Mouse (Mus musculus) fat pad, adult 2 months (tissue): ENCODE results near the gene Ggt5.

Experiments used
- DNase-seq: peaks from one replicate; pipeline ENCODE4 v3.0.0-alpha.2; 2011; ENCODE audit warnings: low read depth, low spot score; ENCODE audit errors: extremely low read depth

The Ggt5 gene

DNA sequence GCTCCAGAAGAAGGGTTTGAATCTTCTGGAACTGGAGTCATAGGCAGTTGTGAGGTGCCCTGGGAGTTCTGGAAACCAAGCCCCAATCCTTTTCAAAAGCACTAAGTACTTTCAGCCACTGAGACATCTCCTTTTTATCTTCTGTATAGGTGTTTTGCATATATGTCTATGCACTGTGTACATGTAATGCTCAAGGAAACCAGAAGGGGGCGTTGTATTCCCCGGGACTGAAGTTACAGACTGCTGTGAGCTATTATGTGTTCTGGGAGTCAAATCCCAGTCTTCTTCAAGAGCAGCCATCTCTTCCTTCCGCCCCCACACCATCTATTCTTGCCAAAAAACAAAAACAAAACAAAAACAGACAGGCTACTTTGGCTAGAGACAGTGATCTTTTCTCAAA, 31.7 kb downstream of the Ggt5 start:
- no peak for DNase-seq

DNA sequence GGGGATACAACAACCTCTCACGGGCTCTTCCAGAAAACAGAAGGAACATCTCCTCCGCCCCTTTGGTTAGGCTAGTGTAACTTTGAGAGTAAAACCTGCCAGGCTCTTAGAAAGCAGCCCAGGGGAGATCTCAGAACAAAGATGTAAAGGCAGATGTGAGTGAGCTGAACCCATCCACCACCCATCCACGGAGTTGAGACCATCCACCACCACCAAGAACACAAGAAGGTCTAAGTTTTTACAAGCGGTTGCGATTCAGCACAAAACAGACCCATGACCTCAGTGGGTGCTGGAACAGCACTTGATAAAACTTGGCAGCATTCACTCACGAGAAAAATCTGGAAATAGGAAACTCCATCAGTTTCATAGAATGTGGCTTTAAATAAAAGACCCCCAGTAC, 36.8 kb downstream of the Ggt5 start:
- no peak for DNase-seq

DNA sequence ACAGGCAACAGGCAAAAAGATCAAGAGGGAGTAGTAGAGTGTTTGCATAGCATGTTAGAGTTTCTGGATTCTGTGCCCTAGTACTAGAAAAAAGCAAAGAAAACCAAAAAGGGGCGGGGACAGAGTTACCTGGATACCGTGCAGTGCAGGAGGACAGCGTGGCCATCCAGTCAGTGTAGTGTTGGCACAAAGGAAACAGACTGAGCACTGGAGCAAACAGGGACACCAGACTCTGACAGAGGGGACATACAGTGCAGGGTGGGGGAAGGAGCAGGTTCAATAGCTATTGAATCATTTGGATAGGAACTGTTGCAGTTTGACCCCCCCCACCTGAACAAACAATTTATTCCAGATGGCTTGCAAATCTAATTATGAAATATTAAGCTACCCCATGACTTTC, 37.9 kb downstream of the Ggt5 start:
- DNase-seq: no peak

DNA sequence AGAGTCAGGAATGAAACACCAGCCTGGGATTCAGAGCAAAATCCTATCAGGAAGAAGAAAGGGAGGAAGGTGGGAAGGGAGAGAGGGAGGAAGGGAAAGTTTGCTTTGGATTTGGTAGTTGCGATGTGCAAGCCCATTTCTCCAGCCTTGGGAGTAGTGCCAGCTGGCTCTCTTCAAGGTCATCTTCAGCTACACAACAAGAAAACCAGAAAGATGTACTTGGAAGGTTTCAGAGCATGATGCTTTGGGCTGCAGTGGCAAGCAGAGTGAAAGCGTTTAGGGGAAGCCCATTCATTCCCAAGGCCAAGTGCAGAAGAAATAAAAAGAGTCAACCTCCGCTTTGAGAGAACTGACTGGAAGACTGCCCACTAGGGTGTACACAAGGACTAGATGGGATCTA, 38.4 kb downstream of the Ggt5 start:
- DNase-seq: no peak

DNA sequence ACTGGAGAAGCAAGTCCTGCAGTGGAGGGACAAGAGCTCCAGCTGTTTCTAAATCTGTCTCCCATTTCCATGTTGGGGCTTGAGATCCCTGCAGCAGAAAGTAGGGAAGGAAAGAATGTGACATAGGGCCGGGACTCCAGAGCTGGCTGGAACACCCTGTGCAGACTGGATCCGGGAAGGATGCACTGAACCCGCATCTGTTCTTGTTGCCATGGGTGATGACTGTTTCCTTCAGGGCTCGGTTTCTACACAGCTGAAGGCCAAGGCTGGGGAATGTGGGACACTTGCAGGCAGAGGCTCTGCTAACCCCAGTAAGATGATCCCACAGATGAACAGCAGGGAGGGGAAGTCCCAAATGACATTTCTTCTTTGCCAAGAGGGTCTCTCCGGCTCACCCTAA, 43.5 kb downstream of the Ggt5 start:
- DNase-seq: no peak

DNA sequence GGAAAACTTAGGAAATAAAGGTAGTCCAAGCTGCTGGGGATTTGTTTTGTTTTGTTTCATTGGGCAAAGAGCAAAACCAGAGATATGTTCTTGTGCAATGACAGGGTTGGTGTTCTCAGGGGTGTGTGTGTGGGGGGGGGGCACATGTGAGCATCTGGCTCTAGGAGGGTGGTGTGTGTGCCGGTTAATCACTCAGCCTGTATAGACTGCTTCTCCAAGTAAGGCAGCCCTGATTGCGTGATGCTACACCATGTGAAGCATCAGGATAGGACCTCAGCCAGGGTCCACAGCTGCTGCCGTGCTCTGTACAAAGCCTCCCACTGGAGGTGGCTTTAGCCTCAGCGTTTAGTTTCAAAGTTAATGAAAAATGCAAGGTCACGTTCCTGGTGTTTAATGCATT, 43.9 kb downstream of the Ggt5 start:
- no peak for DNase-seq

DNA sequence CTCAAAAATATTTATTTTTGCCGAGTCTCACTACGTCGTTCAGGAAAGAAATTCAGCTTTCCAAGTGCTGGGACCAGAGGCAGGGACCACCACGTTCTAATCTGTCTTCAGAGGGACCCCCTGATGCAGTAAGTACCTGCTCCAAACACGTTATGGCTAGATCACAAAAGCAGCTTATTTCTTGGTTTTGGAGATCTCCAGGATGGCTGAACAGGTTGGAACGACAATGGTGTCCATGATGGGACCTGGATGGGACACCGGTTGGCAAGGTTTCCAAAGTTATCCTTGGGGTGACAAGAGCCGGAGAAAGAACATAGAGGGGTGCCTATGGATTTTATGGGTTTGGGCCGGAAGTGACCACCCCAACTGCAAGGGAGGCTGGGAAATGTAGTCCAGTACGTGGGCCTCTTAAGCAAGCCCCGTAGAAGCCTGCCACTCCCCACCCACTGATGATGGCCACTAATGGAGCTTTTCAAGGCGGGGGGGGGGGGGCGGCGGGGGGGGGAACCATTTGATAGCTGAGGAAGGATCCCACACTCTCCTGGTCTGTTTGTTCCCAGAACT, 44.5 kb downstream of the Ggt5 start:
- no peak for DNase-seq

DNA sequence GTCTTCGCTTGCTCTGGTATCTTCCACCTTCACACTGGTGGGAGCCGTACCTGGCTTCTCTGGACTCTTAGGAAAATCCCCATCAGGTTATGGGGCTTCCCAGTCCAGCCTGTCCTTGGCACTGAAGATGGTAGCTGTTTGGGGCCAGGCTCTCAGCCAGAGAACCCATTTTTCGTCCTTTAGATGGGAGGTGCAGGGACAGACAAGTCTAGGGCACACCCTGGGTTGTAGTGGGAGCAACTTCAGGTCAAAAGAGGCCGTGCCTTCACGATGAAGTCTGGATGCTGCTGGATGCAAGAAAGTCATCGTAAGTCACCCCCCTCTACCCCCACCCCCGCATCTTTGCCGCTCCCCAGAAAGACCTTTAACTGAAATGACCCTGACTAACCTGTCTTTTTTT, 45.5 kb downstream of the Ggt5 start:
- no peak for DNase-seq

DNA sequence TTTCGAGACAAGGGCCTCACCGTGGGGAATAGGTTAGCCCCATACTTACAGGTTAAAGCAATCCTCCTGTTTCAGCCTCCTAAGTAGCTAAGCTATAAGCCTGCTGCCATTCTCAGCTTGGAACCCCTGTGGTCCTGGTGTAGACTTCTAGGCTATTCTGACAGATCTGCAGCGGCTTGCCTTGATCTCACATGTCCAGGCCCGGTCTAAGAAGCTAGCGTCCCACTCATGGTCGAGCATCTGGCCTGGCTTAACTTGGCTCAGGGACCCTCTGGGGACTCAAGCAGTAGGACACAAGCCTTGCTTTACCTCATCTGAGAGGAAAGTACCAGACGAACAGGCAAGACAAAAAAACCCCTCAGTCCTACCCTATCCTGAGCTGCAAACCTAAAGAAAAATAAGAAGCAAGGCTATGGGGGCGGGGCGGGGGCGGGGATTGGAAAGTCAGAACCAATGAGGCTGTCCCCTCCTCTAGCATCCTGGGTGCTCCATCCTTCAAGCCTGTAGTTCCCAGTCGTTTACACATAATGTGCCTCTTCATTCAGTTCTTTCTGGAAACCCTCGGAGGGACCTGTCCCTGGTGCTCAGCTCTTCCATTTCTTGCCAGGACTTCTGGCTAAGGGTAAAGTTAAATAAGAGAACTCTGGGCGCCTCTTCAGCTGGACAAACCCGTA, 46.0 kb downstream of the Ggt5 start:
- no peak for DNase-seq

DNA sequence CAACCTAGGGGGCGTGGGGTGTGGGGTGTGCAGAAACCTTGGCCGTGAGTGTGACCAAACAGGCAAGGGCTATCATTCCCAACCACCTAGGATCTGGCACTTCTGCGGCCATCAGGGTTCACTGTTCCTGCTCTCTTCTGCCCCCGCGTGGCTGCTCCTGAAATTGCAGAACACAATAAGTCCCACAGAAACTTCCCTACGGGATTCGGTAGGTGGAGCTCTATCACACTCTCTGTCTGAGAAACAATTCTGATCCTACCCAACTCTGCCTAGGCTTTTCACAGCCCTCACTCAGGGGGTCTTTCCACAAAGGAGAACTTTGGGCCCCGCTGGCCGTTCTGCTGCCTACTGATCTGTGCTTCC, 46.5 kb downstream of the Ggt5 start:
- DNase-seq: no peak

DNA sequence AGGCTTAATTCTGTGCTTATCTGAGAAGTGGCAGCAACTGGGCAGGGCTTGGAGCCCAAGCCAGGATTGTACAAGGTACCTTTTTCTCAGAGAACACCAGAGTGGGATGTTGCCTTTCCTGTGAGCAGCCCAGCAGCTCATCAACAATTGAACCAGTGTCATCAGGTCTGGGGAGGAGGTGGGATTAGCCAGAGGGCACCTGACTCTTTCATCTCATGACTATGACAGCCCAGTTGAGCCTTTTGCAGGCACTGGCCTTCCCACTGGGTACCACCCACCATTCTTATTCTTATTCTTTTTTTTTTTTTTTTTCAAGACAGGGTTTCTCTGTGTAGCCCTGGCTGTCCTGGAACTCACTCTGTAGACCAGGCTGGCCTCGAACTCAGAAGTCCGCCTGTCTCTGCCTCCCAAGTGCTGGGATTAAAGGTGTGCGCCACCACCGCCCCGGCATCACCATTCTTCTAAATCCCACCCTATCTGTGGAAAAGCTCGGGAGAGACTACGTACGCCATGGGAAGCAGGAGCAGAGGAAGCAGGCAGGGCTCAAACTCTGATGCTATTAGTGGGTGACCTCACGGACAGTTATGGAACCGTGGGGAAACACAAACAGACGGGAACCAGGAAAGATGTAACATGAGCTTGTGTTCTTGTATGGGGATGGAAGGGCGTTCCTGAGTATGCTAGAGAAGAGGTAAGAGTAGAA, 47.1 kb downstream of the Ggt5 start:
- DNase-seq: no peak

DNA sequence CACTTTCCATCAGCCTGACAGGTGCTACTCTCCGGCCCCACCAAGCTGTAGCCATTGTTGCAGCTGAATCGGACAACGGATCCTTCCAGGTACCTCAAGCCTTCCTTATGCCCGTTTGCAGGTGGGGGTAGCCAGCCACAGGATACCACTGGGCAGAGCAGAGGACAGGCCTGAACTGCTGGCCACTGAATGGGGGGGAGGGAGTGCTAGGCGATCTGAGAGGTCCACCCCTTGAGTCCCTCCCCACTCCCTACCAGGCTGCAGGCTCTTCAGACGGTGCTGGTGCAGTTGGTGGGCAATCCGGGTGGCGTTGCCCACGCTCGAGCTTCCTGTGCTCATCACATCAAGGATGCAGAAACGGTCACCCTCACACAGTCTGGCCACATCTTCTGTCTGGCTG, 48.6 kb downstream of the Ggt5 start:
- DNase-seq: no peak

DNA sequence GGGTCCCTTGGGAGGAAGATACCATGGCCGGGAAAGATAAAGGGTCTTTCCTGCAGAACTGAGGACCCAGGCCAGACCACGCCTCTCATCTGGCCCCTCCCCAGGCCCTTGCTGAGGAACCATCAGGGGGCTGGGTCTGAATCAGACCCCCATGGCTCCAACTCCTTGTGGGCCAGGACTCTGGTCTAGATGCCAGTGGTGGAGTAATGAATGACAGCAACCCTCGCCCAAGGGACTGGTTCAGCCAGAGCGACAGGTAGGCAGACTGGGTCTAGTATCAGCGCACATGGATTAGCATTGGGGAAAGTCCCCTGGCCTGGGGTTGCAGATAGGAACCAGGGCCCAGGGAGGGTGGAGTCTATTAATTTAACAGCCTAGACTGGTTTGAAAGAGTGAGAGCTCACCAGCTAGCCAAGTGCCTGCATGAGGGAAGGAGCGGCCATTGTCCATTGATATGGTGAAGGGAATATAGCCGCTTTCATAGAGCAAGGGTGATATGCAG, 52.6 kb downstream of the Ggt5 start:
- DNase-seq: no peak

DNA sequence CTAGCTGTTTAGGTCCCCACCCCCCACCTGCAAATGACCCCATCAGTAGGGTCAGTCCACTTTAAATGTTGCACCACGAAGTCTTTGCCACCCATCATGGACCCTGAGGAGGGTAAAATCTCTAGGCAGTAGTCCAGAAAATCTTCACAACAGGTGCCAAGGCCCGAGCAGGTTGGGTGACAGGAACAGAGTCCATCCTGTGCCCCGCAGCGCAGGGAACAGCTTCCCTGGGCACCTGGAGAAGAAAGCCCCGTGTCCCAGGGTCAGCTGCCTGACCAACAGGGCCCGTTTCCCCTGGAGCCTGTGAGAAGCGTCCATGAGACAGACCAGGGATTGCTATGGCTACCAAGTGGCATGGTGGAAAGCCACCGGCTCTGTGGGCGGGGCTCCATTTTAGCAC, 53.3 kb downstream of the Ggt5 start:
- no peak for DNase-seq

DNA sequence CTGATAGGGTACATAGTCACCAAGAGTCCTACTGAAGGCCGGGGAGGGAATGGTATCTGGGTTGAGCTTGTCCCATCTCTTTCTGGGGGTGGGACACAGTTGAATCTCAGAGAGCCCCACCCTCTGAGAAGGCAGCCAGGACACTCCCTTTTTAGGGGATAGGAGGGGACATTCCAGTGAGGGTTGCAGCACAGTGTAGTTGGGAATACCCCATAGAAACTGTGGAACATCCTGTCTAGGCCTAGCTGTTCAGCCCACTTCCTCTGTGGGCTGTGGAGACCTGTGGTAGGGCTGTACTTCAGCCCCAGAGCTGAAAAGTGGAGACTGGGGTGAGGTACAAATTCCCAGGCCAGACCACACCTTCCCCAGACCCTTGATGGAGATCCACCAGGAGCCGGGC, 53.8 kb downstream of the Ggt5 start:
- no peak for DNase-seq

DNA sequence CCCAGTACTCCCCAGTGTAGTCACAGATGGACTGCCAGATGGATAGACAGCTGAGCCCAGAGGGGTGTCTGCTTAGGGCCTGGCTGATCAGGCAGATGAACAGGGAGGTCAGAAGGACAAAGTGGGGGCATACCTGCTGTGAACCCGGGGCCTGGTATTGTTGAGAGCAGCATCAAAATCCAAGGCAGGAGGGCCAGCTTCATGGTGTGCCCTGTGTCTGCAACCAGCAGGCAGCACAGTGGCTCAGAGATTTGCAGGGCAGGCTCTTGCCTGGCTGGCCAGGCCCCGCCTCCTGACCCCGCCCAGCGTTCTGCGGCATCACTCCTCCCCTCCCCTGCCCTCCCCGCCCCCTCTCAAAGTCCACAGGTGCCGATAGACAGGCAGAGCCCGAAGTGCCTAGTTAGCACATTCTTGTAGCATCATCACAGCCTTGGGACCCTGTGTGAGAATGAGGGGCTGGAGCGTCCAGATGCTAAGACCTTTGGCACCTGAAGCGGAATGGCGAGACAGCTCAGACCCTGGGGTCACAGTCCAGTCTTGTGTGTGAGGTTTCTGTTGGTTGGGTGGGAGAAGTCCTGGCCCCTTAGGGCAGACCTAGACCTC, 54.7 kb downstream of the Ggt5 start, which contains the start of gene Susd2:
Gene Susd2, minus strand, starts transcription at position 268 of the 603 bp plus-strand sequence.
- no peak for DNase-seq

DNA sequence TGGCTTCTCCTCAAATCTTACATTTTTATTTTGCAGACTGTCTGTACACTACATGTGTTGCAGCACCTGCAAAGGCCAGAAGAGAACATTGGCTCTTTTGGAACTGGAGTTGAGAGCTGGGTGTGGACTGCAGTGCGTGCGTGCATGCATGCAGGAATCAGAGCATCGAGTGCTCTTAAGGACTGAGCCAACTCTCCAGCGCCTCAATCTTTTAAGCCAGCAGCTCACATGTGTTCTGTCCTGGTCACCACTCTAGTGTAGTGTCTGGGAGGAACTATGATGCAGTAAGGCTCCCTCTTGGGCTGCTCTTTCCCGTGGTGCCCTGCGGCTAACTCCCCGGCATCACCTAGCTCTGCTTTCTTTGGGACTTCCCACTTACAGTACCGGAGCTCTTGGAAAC, 56.5 kb downstream of the Ggt5 start:
- DNase-seq: no peak

DNA sequence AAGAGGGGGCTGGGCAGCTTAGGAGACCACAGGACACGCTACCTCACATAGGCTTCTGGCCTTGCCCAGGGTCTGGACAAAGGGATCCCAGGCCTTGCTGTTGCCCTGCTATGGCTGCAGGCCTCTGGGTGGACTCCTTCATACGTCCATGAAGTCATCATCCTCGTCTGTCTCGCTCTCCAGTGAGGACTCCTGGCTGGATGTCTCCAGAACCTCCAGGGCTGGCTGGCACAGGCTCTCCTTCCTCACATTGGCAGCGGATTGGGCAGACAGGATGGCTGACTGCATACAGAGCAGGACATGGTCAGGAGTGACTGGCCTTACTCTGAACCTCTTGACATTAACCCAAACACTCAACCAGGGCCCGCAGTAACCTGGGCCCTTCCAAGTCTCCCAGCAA, 57.3 kb downstream of the Ggt5 start:
- no peak for DNase-seq

DNA sequence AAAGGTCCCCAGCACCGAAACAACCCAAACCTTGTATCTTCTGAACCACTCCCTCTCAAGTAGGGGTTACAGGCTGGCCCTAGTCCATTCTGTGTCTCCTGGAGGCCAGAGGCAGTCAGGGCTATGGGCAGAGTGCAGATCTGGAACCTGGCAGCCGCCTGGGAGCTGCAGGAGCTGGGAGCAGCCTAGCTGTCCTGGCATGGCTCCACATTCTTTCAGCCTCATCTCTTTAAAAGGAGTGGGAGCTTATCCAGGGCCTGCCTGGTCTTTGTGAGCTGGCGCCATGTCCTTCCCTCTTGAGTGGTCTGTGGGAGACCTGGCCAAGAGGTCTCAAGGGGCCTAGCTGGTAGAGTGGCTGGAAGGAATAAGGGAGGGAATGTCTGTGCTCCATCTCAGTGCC, 58.2 kb downstream of the Ggt5 start:
- no peak for DNase-seq

DNA sequence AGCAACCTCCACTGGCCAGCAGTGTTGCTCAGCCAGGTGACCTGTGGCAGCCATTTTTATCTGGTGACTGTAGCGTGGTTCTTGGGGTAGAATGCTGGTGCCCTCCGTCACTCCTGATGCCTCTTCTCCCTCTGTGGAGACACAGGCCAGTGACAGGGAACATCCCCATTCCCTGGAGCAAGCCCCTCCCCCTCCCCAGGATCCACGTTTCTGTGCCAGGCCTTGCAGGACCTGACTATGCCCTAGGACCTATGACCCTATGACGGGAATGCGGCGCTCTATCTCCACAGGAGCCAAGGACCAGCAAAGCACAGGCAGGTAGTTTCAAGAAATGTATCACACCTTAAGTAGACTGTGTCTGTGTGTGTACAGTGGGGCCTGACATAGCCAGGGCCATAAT, 59.0 kb downstream of the Ggt5 start:
- DNase-seq: no peak

DNA sequence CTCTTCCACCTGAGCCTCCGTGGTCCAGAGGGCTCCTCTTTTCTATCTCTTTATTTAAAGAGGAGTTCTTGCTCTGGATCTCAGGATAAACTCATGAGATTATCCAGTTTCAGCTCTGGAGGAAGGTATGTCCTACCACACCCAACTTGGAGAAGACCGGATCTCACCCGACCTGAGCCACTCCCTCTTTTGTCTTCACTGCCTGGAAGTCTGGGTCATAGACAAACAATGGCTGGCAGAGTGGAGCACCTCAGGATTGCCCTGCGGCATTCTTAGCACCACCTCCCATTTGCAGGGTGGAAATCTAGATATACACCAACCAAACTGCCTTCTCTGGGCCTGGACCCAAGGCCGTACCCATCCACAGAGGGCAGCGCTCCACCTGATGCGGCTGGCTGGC, 59.9 kb downstream of the Ggt5 start:
- DNase-seq: no peak

DNA sequence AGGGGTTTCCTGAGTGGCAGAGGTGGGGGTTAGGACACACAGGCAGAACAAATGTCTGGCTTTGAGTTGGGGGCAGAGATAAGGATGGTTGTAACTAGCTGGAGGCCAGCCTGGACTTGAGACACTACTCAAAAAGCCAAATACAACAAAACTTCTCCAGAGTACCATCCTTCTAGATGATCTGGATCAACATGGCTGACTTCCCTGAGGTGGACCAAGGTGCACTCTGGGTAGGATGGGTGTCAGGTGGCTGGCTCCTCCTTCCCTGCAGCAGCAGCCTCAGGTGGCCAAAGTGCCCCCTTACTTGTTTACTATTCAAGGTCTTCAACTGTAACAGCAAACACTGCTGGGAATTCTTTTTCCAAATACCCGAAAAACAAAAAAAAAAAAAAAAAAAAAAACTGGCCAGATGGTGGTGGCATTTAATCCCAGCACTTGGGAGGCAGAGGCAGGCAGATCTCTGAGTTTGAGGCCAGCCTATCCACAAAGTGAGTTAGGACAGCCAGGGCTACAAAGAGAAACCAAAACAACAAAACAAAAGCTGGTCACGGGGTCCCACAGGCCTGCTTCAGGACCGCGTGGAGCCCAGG, 60.4 kb downstream of the Ggt5 start:
- DNase-seq: no peak
